Mouse (Mus musculus): ENCODE results near the gene Dync2h1. TPM values are rescaled to one million over a fixed set of nuclear protein-coding genes. Genes with fewer than 3 reads are reported as not detected.

Dync2h1 gene
- polyA plus RNA-seq, 1 experiment: 0.03 TPM

DNA sequence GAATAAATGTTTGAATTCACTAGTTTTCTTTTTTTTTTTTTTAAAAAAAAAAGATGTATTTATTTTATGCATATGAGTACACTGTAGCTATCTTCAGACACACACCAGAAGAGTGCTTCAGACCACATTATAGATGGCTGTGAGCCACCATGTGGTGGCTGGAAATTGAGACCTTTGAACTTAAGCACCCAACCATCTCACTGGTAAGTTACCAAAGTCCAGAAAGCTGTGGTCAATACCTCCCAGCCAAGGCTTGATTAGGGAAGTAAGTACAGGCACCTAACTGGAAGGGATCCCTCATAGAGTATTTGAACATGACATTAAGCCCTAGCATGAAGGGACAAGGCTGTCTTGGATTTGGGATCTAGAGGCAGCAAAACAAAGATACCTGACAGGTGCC, 292.9 kb downstream of the Dync2h1 start:
- no peaks in the 10 kb centered on the region for H3K9me3 ChIP-seq (ENCODE audit: control insufficient read depth, low read length)
- H3K36me3 ChIP-seq (ENCODE audit: control insufficient read depth): no peaks in the 10 kb centered on the region
- no peaks in the 10 kb centered on the region for H3K4me1 ChIP-seq (ENCODE audit: control insufficient read depth)
- H3K27me3 ChIP-seq (ENCODE audit: control insufficient read depth): no peaks in the 10 kb centered on the region
- TF ChIP-seq GATA1 (IDR thresholded peaks at IDR 0.05; ENCODE audit: low read length) (no peak), TAL1 (IDR thresholded peaks at IDR 0.05; ENCODE audit: low read length) (no peak)
- H3K4me3 ChIP-seq (replicated peaks): no peak overlapping the region

GRCm38 (mm10) chr9:6881187-6881984, 302.9 kb downstream of the Dync2h1 start:
- no peaks in the 10 kb centered on the region for H3K9me3 ChIP-seq (ENCODE audit: control insufficient read depth, low read length)
- no peak for TF ChIP-seq TAL1 (IDR thresholded peaks at IDR 0.05; ENCODE audit: low read length)
- TF ChIP-seq GATA1 (IDR thresholded peaks at IDR 0.05; ENCODE audit: low read length): no peak

More at GRCm38 (mm10) chr9:6881187-6881984, 302.9 kb downstream of the Dync2h1 start:
- Histone ChIP-seq H3K36me3 (ENCODE audit: control insufficient read depth) (no peaks in the 10 kb centered on the region), H3K4me1 (ENCODE audit: control insufficient read depth) (no peaks in the 10 kb centered on the region), H3K4me3 (replicated peaks) (no peak overlapping the region), H3K27me3 (ENCODE audit: control insufficient read depth) (no peaks in the 10 kb centered on the region)

Other genes starting within 250 kb of the Dync2h1 start
- 6.6 and 10.5 TPM in 2 replicates for gene Dcun1d5, start 74 bp upstream of the Dync2h1 start, polyA plus RNA-seq (2012)
- not detected in 2 replicates for gene Mmp13, start 88.1 kb upstream of the Dync2h1 start, polyA plus RNA-seq (2012)
- gene Mmp12, start 159.9 kb upstream of the Dync2h1 start, polyA plus RNA-seq (2012): not detected in 2 replicates
- not detected in 2 replicates for gene Mmp1b, start 203.6 kb upstream of the Dync2h1 start, polyA plus RNA-seq (2012)